Mouse (Mus musculus): ENCODE measurements around the gene Olfr631. TPM values are rescaled to one million over a fixed set of nuclear protein-coding genes. Genes with fewer than 3 reads are reported as not detected.
"Not testable (repeated sequence)": the region's sequence is repeated elsewhere in the genome, so short reads cannot be mapped to it uniquely, and the experiment has no call there.

The Olfr631 gene
- polyA plus RNA-seq (2015; fragmentation: Nextera tagmentation; extraction: Ambion mirVana) = not detected in 2 replicates

DNA sequence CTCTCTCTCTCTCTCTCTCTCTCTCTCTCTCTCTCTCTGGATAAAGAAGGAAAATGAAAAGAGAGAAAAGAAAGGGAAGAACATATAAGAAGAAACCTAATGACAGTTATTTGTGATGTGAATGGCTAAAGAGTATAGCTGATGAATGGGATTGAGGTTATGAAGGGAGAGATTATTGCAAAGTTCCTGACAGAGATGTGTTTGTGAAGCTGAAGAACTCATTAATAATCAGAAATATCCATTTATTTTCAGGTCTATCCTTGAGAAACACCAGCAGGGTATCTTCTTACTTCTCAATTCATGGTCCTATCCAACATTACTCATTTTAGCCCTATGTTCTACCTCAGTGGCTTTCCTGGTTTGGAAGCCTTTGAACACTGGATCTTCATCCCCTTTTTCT lies at the start of gene Olfr631:
TSS of gene Olfr631 (plus strand) at position 301 of the 400 bp plus-strand sequence.
- no peaks in the 10 kb centered on the region for H3K36me3 ChIP-seq (ENCODE audit: poor library complexity, severe bottlenecking)
- no peaks in the 10 kb centered on the region for H3K9me3 ChIP-seq (replicated peaks)
- no peak within 1 kb of the TSS for H3K4me3 ChIP-seq
- H3K4me1 ChIP-seq = no peaks in the 10 kb centered on the region
- no peak within 1 kb of the TSS for H3K4me2 ChIP-seq
- H3K27me3 ChIP-seq = no peaks in the 10 kb centered on the region
- H3K9ac ChIP-seq = no peak within 1 kb of the TSS
- no peak within 1 kb of the TSS for H3K27ac ChIP-seq
- ATAC-seq = no peak

- Histone ChIP-seq H3K9ac (no peak within 1 kb of the TSS), H3K27ac (no peak within 1 kb of the TSS), H3K4me3 (no peak within 1 kb of the TSS), H3K4me2 (no peak within 1 kb of the TSS), H3K27me3 (no peaks in the 10 kb centered on the region), H3K36me3 (ENCODE audit: poor library complexity, severe bottlenecking) (no peaks in the 10 kb centered on the region), H3K9me3 (replicated peaks) (no peaks in the 10 kb centered on the region), H3K4me1 (no peaks in the 10 kb centered on the region)
- ATAC-seq = no peak
Observed at GRCm38 (mm10) chr7:103886152-103886551, 42.5 kb upstream of the Olfr631 start, which contains the start of gene Olfr66. Olfr66 (minus strand) TSS chr7:103886252.

- no peak for ATAC-seq
- Histone ChIP-seq H3K9ac (no peak within 1 kb of the TSS), H3K27me3 (no peaks in the 10 kb centered on the region), H3K27ac (no peak within 1 kb of the TSS), H3K36me3 (ENCODE audit: poor library complexity, severe bottlenecking) (no peaks in the 10 kb centered on the region), H3K9me3 (replicated peaks) (no peaks in the 10 kb centered on the region), H3K4me2 (no peak within 1 kb of the TSS), H3K4me3 (no peak within 1 kb of the TSS), H3K4me1 (no peaks in the 10 kb centered on the region)
- 75% methylated on average over 1 of the region's 1 CpGs for WGBS
Observed at GRCm38 (mm10) chr7:103894385-103894784, 34.2 kb upstream of the Olfr631 start, which contains the start of gene Olfr64. Olfr64 (minus strand) TSS chr7:103894485.

DNA sequence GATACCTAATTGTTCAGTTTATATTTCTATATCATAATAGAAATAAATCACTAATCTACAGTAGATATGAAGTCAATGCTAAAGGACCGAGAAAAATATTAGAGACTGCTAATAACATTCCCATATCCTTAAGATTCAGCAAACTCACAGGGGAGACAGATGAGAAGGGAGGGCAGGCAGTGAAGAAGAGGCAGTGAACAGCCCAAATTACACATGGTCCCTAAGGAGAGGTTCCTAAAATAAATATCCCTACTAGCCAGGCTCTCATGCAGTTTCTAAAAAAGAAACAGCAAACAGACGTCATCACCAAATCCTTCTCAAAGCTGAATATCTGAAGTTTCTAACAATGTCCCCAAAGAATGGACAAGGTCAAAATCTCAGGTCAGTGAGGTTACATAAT lies 25.4 kb upstream of the Olfr631 start, which contains the start of gene Olfr65:
TSS of gene Olfr65 (plus strand) at position 301 of the 400 bp plus-strand sequence.
- H3K4me3 ChIP-seq = no peak within 1 kb of the TSS
- H3K9ac ChIP-seq = no peak within 1 kb of the TSS
- no peaks in the 10 kb centered on the region for H3K4me1 ChIP-seq
- H3K4me2 ChIP-seq = no peak within 1 kb of the TSS
- WGBS = 90% methylated on average over 2 of the region's 2 CpGs
- no peaks in the 10 kb centered on the region for H3K36me3 ChIP-seq (ENCODE audit: poor library complexity, severe bottlenecking)
- no peak within 1 kb of the TSS for H3K27ac ChIP-seq
- no peaks in the 10 kb centered on the region for H3K27me3 ChIP-seq
- H3K9me3 ChIP-seq (replicated peaks) = no peaks in the 10 kb centered on the region
- no peak for ATAC-seq

GRCm38 (mm10) chr7:103910047-103910446 lies 18.6 kb upstream of the Olfr631 start:
- ATAC-seq = no peak
- Histone ChIP-seq H3K4me2 (no peak overlapping the region), H3K9ac (no peak overlapping the region), H3K9me3 (replicated peaks) (no peaks in the 10 kb centered on the region), H3K27ac (no peak overlapping the region), H3K4me1 (no peaks in the 10 kb centered on the region), H3K4me3 (no peak overlapping the region), H3K36me3 (ENCODE audit: poor library complexity, severe bottlenecking) (no peaks in the 10 kb centered on the region), H3K27me3 (no peaks in the 10 kb centered on the region)
- WGBS = 64% methylated on average over 3 of the region's 3 CpGs

DNA sequence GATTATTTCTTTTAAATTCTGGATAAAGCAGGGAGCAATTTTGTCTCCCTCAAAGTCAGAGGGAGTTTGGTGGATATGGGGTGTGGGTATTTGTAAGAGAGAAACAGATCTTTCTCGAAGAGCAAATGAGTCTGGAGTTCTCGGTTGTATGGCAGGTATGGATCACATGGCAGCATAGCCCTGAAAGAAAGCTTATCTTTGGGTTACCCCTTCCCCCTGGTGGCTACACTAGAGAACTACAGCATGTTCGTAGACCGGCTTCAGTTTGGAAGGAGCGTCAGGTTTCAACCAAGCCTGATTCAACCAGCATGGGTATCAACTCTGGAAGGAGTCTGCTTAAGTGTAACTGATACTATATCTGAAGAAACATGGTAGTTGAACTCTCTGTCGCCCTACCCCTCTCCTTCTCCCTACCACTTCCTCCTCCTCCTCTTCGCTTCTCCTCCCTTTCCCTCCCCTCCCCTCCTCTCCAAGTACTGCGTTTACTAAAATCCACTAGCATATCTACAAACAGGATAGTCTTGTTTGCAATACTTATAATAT lies 15.6 kb upstream of the Olfr631 start:
- Histone ChIP-seq H3K9ac (no peak overlapping the region), H3K4me3 (no peak overlapping the region), H3K4me1 (no peaks in the 10 kb centered on the region), H3K9me3 (replicated peaks) (no peaks in the 10 kb centered on the region), H3K27me3 (no peaks in the 10 kb centered on the region), H3K27ac (no peak overlapping the region), H3K4me2 (no peak overlapping the region), H3K36me3 (ENCODE audit: poor library complexity, severe bottlenecking) (no peaks in the 10 kb centered on the region)
- ATAC-seq = no peak
- 48% methylated on average over 8 of the region's 8 CpGs for WGBS

DNA sequence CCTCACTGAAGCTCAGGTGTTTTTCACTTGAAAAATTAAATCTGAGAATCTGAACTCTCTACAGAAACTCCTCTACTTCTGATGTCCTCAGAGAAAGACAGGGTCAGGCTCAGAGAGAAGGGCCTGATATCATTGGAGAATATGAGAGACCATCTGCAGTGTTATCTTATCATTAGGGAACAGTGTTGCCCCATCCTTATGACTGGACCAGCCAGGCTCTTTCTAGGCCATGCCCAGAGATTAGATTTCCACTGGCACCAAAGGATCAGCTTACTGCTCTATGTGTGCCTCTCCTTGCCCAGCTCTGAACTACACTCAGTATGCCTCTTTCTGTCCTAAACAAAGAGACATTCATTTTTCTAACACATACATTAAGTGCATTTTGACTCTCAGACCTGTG lies 13.3 kb upstream of the Olfr631 start:
- Histone ChIP-seq H3K4me2 (no peak overlapping the region), H3K9ac (no peak overlapping the region), H3K27me3 (no peaks in the 10 kb centered on the region), H3K27ac (no peak overlapping the region), H3K4me1 (no peaks in the 10 kb centered on the region), H3K36me3 (ENCODE audit: poor library complexity, severe bottlenecking) (no peaks in the 10 kb centered on the region), H3K9me3 (replicated peaks) (no peaks in the 10 kb centered on the region), H3K4me3 (no peak overlapping the region)
- ATAC-seq = no peak

DNA sequence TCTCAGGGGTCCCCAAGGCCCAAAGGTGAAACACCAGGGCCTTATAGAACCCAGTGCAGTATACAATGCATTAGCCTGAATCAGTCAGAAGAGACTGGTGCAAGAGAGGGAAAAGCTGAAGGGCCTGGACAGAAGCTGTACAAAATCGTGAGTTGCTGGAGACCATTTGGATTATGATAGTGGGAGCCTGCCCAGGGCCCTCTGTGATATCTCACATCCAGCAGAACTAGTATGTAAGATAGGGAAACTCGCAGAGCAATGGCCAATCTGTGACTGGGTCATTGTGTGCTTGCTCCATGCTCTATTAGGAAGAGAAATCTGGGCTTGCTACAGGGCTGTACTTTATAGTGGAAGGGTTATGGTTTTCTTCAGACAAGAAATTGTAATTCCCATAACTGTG lies 5.6 kb downstream of the Olfr631 start, which contains the start of gene Olfr632:
TSS of gene Olfr632 (plus strand) at position 84 of the 400 bp plus-strand sequence.
- H3K27ac ChIP-seq = no peak within 1 kb of the TSS

GRCm38 (mm10) chr7:103942730-103943129 lies 14.1 kb downstream of the Olfr631 start:
- Histone ChIP-seq H3K27ac (no peak overlapping the region), H3K9ac (no peak overlapping the region), H3K9me3 (replicated peaks) (no peaks in the 10 kb centered on the region), H3K27me3 (no peaks in the 10 kb centered on the region), H3K4me2 (no peak overlapping the region), H3K36me3 (ENCODE audit: poor library complexity, severe bottlenecking) (no peaks in the 10 kb centered on the region), H3K4me3 (no peak overlapping the region), H3K4me1 (no peaks in the 10 kb centered on the region)
- 25% methylated on average over 2 of the region's 2 CpGs for WGBS
- ATAC-seq = no peak

More for the DNA sequence above, 5.6 kb downstream of the Olfr631 start, which contains the start of gene Olfr632:
- no peaks in the 10 kb centered on the region for H3K36me3 ChIP-seq (ENCODE audit: poor library complexity, severe bottlenecking)
- ATAC-seq = no peak
- H3K4me1 ChIP-seq = no peaks in the 10 kb centered on the region
- WGBS = 73% methylated on average over 2 of the region's 2 CpGs
- no peak within 1 kb of the TSS for H3K4me2 ChIP-seq
- H3K9ac ChIP-seq = no peak within 1 kb of the TSS
- no peaks in the 10 kb centered on the region for H3K9me3 ChIP-seq (replicated peaks)
- H3K27me3 ChIP-seq = no peaks in the 10 kb centered on the region
- no peak within 1 kb of the TSS for H3K4me3 ChIP-seq

GRCm38 (mm10) chr7:103944137-103944536 lies 15.5 kb downstream of the Olfr631 start, which contains the start of gene Olfr633:
Olfr633 (plus strand) TSS chr7:103944437.
- Histone ChIP-seq H3K9me3 (replicated peaks) (no peaks in the 10 kb centered on the region), H3K27ac (no peak within 1 kb of the TSS), H3K9ac (no peak within 1 kb of the TSS), H3K4me2 (no peak within 1 kb of the TSS), H3K27me3 (no peaks in the 10 kb centered on the region), H3K4me3 (no peak within 1 kb of the TSS), H3K4me1 (no peaks in the 10 kb centered on the region), H3K36me3 (ENCODE audit: poor library complexity, severe bottlenecking) (no peaks in the 10 kb centered on the region)
- ATAC-seq = no peak

DNA sequence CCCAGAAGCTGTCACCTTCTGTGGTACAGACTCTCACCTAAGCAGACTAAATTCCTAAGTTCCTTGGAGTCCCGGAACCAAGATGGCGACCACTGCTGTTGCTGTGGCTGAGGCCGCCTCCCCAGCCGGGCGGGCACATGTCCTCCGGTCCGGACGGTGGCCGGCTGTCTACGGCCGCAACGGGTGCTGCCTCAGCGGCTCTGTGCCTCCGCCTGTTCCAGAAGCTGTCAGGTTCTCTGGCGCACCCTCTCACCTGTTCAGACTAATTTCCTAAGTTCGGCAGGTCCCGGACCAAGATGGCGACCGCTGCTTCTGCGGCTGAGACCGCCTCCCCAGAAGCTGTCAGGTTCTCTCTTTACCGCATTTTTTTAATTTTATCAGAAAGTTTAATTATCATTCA lies 38.2 kb downstream of the Olfr631 start:
- not testable (repeated sequence) for H3K4me2 ChIP-seq; H3K4me3 ChIP-seq; H3K9me3 ChIP-seq (replicated peaks); H3K4me1 ChIP-seq; H3K36me3 ChIP-seq (ENCODE audit: poor library complexity, severe bottlenecking); ATAC-seq; H3K9ac ChIP-seq; H3K27me3 ChIP-seq; H3K27ac ChIP-seq
- 95% methylated on average over 22 of the region's 22 CpGs for WGBS

- Histone ChIP-seq H3K4me2 (no peak within 1 kb of the TSS), H3K9me3 (replicated peaks) (no peaks in the 10 kb centered on the region), H3K4me3 (no peak within 1 kb of the TSS), H3K27me3 (no peaks in the 10 kb centered on the region), H3K9ac (no peak within 1 kb of the TSS), H3K36me3 (ENCODE audit: poor library complexity, severe bottlenecking) (no peaks in the 10 kb centered on the region), H3K4me1 (no peaks in the 10 kb centered on the region), H3K27ac (no peak within 1 kb of the TSS)
- ATAC-seq = no peak
- WGBS = 73% methylated on average over 1 of the region's 1 CpGs
Observed at GRCm38 (mm10) chr7:103970852-103971251, 42.2 kb downstream of the Olfr631 start, which contains the start of gene Olfr635. Olfr635 (plus strand) TSS chr7:103971152.

DNA sequence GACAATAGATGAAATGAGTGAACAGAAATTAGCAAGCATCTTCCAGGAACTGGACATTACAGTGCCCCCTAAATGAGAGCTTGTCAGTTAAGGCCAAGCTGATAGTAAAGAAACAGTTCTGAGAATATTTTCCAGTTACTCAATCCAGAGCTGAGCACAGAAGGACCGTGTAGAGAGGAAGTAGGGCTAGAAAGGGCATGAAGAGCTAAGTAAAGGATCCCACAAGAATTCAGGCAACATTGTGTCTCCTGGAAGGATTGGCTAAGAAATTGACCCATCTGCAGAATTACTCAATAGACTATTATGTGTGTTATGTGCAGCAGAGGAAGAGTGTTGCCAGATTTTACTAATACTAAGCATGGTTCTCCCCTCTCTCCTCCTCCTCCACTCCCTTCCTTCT lies 43.2 kb downstream of the Olfr631 start:
- 69% methylated on average over 1 of the region's 1 CpGs for WGBS
- no peak overlapping the region for H3K9ac ChIP-seq

More for the DNA sequence above, 43.2 kb downstream of the Olfr631 start:
- Histone ChIP-seq H3K36me3 (ENCODE audit: poor library complexity, severe bottlenecking) (no peaks in the 10 kb centered on the region), H3K9me3 (replicated peaks) (no peaks in the 10 kb centered on the region), H3K4me2 (no peak overlapping the region), H3K27ac (no peak overlapping the region), H3K27me3 (no peaks in the 10 kb centered on the region), H3K4me3 (no peak overlapping the region), H3K4me1 (no peaks in the 10 kb centered on the region)
- ATAC-seq = no peak
